Mouse (Mus musculus) midbrain, embryonic 15.5 days (tissue): ENCODE measurements around the gene Rexo4. TPM values are rescaled to one million over a fixed set of nuclear protein-coding genes. Genes with fewer than 3 reads are reported as not detected.

Experiments used
- polyA plus RNA-seq: library from polyadenylated mRNA; unstranded; fragments of >200 nt; fragmentation: Nextera tagmentation; extraction: Ambion mirVana; gene quantifications from 2 replicates; pipeline ENCODE4 v1.2.1, GENCODE M21; 2015

Gene Rexo4
- polyA plus RNA-seq, 1 experiment from 2014 or later: 36.8 TPM

Other genes starting within 250 kb of the Rexo4 start
- gene Abo, start 99.4 kb downstream of the Rexo4 start, polyA plus RNA-seq: not detected in 2 replicates
- gene Surf6, start 61.5 kb downstream of the Rexo4 start, polyA plus RNA-seq: 34.9 and 35.1 TPM in 2 replicates
- gene Med22, start 53.7 kb downstream of the Rexo4 start, polyA plus RNA-seq: 144 and 152 TPM in 2 replicates
- gene Rpl7a, start 53.6 kb downstream of the Rexo4 start, polyA plus RNA-seq: 421 and 428 TPM in 2 replicates
- 58.4 and 63.5 TPM in 2 replicates for gene Surf2, start 48.0 kb downstream of the Rexo4 start, polyA plus RNA-seq
- gene Surf1, start 47.9 kb downstream of the Rexo4 start, polyA plus RNA-seq: 83.4 and 85.4 TPM in 2 replicates
- 107 and 110 TPM in 2 replicates for gene Surf4, start 30.5 kb downstream of the Rexo4 start, polyA plus RNA-seq
- gene Stkld1, start 30.3 kb downstream of the Rexo4 start, polyA plus RNA-seq: 0.13 and 0.54 TPM in 2 replicates
- gene Adamts13, start 9.0 kb upstream of the Rexo4 start, polyA plus RNA-seq: not detected in 2 replicates
- 123 and 126 TPM in 2 replicates for gene Cacfd1, start 45.5 kb upstream of the Rexo4 start, polyA plus RNA-seq
- 9.0 and 9.3 TPM in 2 replicates for gene Slc2a6, start 63.6 kb upstream of the Rexo4 start, polyA plus RNA-seq
- gene Mymk, start 107.8 kb upstream of the Rexo4 start, polyA plus RNA-seq: 0.14 TPM in 2 replicates
- gene Adamtsl2, start 115.0 kb upstream of the Rexo4 start, polyA plus RNA-seq: 9.7 and 10.1 TPM in 2 replicates
- 4.7 and 5.4 TPM in 2 replicates for gene Fam163b, start 178.1 kb upstream of the Rexo4 start, polyA plus RNA-seq
- 0.65 and 3.6 TPM in 2 replicates for gene Dbh, start 200.8 kb upstream of the Rexo4 start, polyA plus RNA-seq